Mouse (Mus musculus): Measurements from ENCODE around the gene Trmt44.

DNA sequence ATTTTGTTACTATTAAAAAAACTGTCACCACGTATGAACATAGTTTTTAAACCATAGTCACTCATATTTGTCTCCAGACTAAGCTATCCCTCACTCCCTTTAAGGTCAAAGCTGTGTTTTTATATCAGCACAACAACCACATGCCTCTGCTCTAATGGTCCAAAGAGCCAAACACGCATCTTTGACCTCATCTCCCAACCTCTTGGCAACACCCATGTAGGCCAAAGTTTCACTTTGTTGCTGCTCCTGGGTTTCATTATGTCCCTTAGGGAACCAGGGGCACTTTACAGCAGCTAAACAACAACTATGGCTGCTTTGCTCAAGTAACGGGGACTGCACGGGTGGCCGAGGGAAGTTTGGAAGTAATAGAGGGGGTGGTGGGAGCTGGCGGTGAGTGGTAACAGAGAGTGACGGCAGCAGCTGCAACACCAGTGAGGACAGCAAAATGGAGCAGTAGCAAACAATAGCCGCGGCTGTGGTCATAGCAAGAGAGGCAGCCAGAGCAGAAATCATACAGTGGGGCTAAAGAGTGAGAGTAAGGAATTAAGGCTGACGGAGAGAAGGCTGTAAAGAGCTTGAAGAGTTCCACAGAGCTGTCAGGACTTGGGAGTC, 1.6 kb upstream of the Trmt44 start:
- TF ChIP-seq CTCF (IDR thresholded peaks at IDR 0.05; ENCODE audit: borderline replicate concordance, insufficient read depth, low read depth, low read length), result no peak
- no peak for TF ChIP-seq POLR2A (IDR thresholded peaks at IDR 0.05; ENCODE audit: borderline replicate concordance, insufficient read depth, low read length)

All from cerebellum, adult 2 months (tissue).